Mouse (Mus musculus) forebrain, embryonic 12.5 days (tissue): Measurements from ENCODE around the gene Gm20479. TPM values are rescaled to one million over a fixed set of nuclear protein-coding genes. Genes with fewer than 3 reads are reported as not detected.

Experiments
- ATAC-seq: fragments of 200-750 bp; cut with Nextera tagmentation; 2 replicates; pipeline ENCODE4 v1.8.0; 2017; ENCODE audit warnings: moderate TSS enrichment; ENCODE audit not compliant: low FRiP score
- H3K27ac ChIP-seq: fragments of 300-500 bp; sonication (generic); 2 replicates; pipeline ENCODE4 v1.5.1; 2016; ENCODE audit warnings: mild to moderate bottlenecking
- H3K27me3 ChIP-seq: fragments of 300-500 bp; sonication (generic); 2 replicates; pipeline ENCODE4 v1.6.1; 2016; ENCODE audit warnings: mild to moderate bottlenecking
- H3K36me3 ChIP-seq: fragments of 300-500 bp; sonication (generic); replicated peaks from 2 replicates; pipeline ENCODE4 v1.6.1; 2016; ENCODE audit warnings: mild to moderate bottlenecking
- H3K4me1 ChIP-seq: fragments of 300-500 bp; sonication (generic); 2 replicates; pipeline ENCODE4 v1.6.1; 2016
- H3K4me2 ChIP-seq: fragments of 300-500 bp; sonication (generic); 2 replicates; pipeline ENCODE4 v1.6.1; 2016; ENCODE audit warnings: mild to moderate bottlenecking, moderate library complexity
- H3K4me3 ChIP-seq: fragments of 300-500 bp; sonication (generic); replicated peaks from 2 replicates; pipeline ENCODE4 v1.5.1; 2016; ENCODE audit warnings: mild to moderate bottlenecking
- H3K9ac ChIP-seq: fragments of 300-500 bp; sonication (generic); 2 replicates; pipeline ENCODE4 v1.6.1; 2016; ENCODE audit warnings: mild to moderate bottlenecking
- H3K9me3 ChIP-seq: fragments of 300-500 bp; sonication (generic); 2 replicates; pipeline ENCODE4 v1.6.1; 2016
- WGBS: fragments of 180-500 bp; shearing (Covaris S2); methylation state at CpG from one replicate; pipeline ENCODE4 v1.1.7; 2016; 5-methylcytosine and 5-hydroxymethylcytosine counted together
- polyA plus RNA-seq: library from polyadenylated mRNA; unstranded; fragments of >200 nt; fragmentation: Nextera tagmentation; extraction: Ambion mirVana; gene quantifications from 2 replicates; pipeline ENCODE4 v1.2.1, GENCODE M21; 2016

The Gm20479 gene
- polyA plus RNA-seq, 1 experiment from 2014 or later, result not detected

DNA sequence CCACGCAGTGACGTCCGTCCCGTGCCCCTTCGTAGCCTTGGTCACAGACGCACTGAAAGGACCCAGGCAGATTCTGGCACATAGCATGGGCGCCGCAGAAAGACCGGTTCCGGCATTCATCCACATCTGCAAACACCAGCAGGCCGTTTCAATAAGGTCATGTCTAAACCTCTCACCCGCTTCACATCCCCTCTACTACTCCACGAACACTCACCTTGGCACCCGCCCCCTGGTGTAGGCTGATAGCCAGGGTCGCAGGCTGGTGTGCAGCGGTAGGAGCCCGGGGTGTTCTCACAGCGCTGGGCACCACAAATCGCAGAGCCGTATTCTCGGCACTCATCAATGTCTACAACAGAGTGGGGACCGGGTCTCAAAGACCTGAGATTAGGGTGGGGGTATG lies 37.8 kb downstream of the Gm20479 start:
- Histone ChIP-seq H3K27me3 (peaks cover 24% of the 10 kb centered on the region), H3K9ac (no peak overlapping the region), H3K4me3 (no peak overlapping the region), H3K4me1 (peaks cover 9% of the 10 kb centered on the region), H3K36me3 (peaks cover under 1% of the 10 kb centered on the region; the same call in 1 of the 2 replicates), H3K27ac (no peak overlapping the region), H3K9me3 (peaks cover under 1% of the 10 kb centered on the region; the same call in 1 of the 2 replicates), H3K4me2 (no peak overlapping the region)
- 90% methylated on average over 22 of the region's 22 CpGs for WGBS
- no peak for ATAC-seq

- peaks cover 11% of the 10 kb centered on the region for H3K4me1 ChIP-seq
- ATAC-seq, result no peak
- H3K9ac ChIP-seq, result no peak overlapping the region
- H3K9me3 ChIP-seq, result peaks cover 12% of the 10 kb centered on the region; the same call in 1 of the 2 replicates
- no peak overlapping the region for H3K4me3 ChIP-seq
- H3K27me3 ChIP-seq, result peaks cover 11% of the 10 kb centered on the region; the same call in 1 of the 2 replicates
- H3K4me2 ChIP-seq, result no peak overlapping the region
- H3K27ac ChIP-seq, result 0 out of 2 replicates have a peak overlapping the region, but pooled peaks have one; percentile 25
- 40% methylated on average over 7 of the region's 7 CpGs for WGBS
- H3K36me3 ChIP-seq, result peaks cover 5% of the 10 kb centered on the region; the same call in 1 of the 2 replicates
Observed at GRCm38 (mm10) chr7:27315958-27316357, 41.3 kb downstream of the Gm20479 start.

DNA sequence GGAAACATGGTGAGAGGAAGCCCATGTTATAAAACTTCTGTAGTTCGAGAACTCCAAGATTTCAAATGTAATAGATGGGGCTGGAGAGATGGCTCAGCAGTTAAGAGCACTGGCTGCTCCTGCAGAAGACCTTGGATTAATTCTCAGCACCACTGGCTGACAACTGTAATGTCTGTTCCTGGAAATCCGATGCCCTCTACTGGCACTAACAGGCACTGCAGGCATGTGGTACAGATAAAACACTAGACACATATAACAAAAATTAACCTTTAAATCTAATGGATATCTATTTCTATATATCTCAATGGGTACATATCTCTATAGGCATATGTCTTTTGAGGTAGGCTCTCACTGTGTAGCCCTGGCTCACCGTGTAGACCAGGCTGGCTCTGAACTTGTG lies 42.8 kb downstream of the Gm20479 start:
- H3K9ac ChIP-seq, result no peak overlapping the region
- H3K36me3 ChIP-seq, result peaks cover 5% of the 10 kb centered on the region; the same call in 1 of the 2 replicates
- no peak for ATAC-seq
- WGBS, result 89% methylated on average over 3 of the region's 3 CpGs
- no peak overlapping the region for H3K4me2 ChIP-seq
- no peak overlapping the region for H3K27ac ChIP-seq
- H3K9me3 ChIP-seq, result peaks cover 12% of the 10 kb centered on the region; the same call in 1 of the 2 replicates
- H3K4me3 ChIP-seq, result no peak overlapping the region
- peaks cover 21% of the 10 kb centered on the region for H3K27me3 ChIP-seq
- H3K4me1 ChIP-seq, result peaks cover 17% of the 10 kb centered on the region

- Histone ChIP-seq H3K9me3 (peaks cover 12% of the 10 kb centered on the region; the same call in 1 of the 2 replicates), H3K4me2 (no peak overlapping the region), H3K27ac (no peak overlapping the region), H3K4me1 (peaks cover 21% of the 10 kb centered on the region), H3K4me3 (no peak overlapping the region), H3K9ac (no peak overlapping the region), H3K36me3 (peaks cover 5% of the 10 kb centered on the region; the same call in 1 of the 2 replicates), H3K27me3 (peaks cover 24% of the 10 kb centered on the region)
- no peak for ATAC-seq
- WGBS, result 93% methylated on average over 12 of the region's 12 CpGs
Observed at GRCm38 (mm10) chr7:27311651-27312284, 45.5 kb downstream of the Gm20479 start.

- Histone ChIP-seq H3K4me2 (no peak overlapping the region), H3K4me3 (no peak overlapping the region), H3K27ac (no peak overlapping the region), H3K4me1 (peaks cover 18% of the 10 kb centered on the region), H3K27me3 (peaks cover 24% of the 10 kb centered on the region), H3K36me3 (peaks cover 5% of the 10 kb centered on the region; the same call in 1 of the 2 replicates), H3K9ac (no peak overlapping the region), H3K9me3 (peaks cover 12% of the 10 kb centered on the region; the same call in 1 of the 2 replicates)
- WGBS, result 56% methylated on average over 8 of the region's 8 CpGs
- no peak for ATAC-seq
Observed at GRCm38 (mm10) chr7:27310996-27311535, 46.2 kb downstream of the Gm20479 start.

- peaks cover 24% of the 10 kb centered on the region for H3K27me3 ChIP-seq
- H3K4me1 ChIP-seq, result peaks cover 15% of the 10 kb centered on the region
- peak overlapping the region; percentile 34; the same call in 1 of the 2 replicates for H3K9ac ChIP-seq
- peak overlapping the region; percentile 65 for H3K4me2 ChIP-seq
- peaks cover 12% of the 10 kb centered on the region; the same call in 1 of the 2 replicates for H3K9me3 ChIP-seq
- WGBS, result 4% methylated on average over 17 of the region's 17 CpGs
- peaks cover 5% of the 10 kb centered on the region; the same call in 1 of the 2 replicates for H3K36me3 ChIP-seq
- H3K27ac ChIP-seq, result no peak overlapping the region
- H3K4me3 ChIP-seq, result peak overlapping the region; percentile 34
- ATAC-seq, result peak; percentile 57
Observed at GRCm38 (mm10) chr7:27310306-27310705, 46.9 kb downstream of the Gm20479 start.

DNA sequence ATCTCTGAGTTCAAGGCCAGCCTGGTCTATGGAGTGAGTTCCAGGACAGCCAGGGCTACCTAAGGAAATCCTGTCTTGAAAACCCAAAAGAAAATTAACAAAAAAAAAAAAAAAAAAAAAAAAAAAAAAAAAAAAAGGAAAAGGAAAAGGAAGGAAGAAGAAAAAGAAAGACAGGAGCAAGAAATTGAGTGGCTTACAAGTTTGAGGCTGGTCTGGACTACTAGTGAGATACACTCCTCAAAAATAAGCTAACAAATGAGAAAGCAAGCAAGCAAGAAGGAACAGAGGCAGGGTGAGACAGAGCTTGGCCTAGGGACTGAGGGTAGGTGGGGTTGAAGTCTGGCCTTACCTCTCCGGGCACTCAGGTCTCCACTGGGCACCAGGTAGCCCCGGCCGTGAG lies 47.4 kb downstream of the Gm20479 start:
- Histone ChIP-seq H3K4me2 (no peak overlapping the region), H3K9me3 (peaks cover 12% of the 10 kb centered on the region; the same call in 1 of the 2 replicates), H3K4me1 (peaks cover 15% of the 10 kb centered on the region), H3K36me3 (peaks cover 5% of the 10 kb centered on the region; the same call in 1 of the 2 replicates), H3K9ac (no peak overlapping the region), H3K4me3 (no peak overlapping the region; the same call in 1 of the 2 replicates), H3K27me3 (peaks cover 24% of the 10 kb centered on the region), H3K27ac (no peak overlapping the region)
- no peak for ATAC-seq
- WGBS, result 41% methylated on average over 3 of the region's 3 CpGs

DNA sequence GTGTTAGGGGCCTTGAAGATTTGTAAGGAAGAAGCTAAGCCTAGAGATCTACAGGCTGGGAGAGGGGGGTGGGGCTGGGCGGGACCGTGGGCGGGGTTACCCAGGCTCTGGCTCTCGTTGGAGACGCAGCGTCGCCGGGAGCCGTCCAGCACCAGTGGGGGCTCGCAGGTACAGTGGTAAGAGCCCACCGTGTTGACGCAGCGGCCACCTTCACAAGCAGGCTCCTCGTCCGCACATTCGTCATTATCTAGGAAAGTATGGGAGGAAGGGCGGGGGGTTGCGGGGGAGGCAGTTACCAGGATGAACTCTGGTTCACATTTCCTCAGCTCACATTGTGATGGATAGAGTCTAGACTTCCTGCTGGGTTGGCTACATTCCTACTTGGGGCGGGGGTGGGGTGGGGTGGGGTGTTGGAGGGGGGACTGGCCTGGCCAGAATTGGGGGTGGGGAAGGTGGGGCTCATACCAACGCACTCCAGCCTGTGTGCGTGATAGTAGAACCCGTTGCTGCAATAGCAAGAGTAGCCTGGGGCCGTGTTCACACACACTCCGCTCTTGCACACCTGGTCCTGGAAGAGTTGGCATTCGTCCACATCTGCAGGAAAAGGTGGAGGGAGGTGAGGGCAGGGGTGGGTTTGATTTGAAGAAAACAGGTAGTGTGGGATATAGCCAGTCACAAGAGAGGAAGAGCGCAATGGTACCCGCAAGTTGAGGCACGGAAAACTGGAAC lies 48.2 kb downstream of the Gm20479 start:
- ATAC-seq, result no peak; the same call in 1 of the 2 replicates
- Histone ChIP-seq H3K4me2 (peak overlapping the region; percentile 51), H3K27me3 (peaks cover 27% of the 10 kb centered on the region), H3K9ac (no peak overlapping the region), H3K27ac (no peak overlapping the region), H3K9me3 (peaks cover 7% of the 10 kb centered on the region; the same call in 1 of the 2 replicates), H3K36me3 (0 out of 2 replicates have a peak, but pooled peaks cover under 1% of the 10 kb centered on the region), H3K4me1 (peaks cover 15% of the 10 kb centered on the region), H3K4me3 (peak overlapping the region; percentile 28)
- 12% methylated on average over 27 of the region's 28 CpGs for WGBS

DNA sequence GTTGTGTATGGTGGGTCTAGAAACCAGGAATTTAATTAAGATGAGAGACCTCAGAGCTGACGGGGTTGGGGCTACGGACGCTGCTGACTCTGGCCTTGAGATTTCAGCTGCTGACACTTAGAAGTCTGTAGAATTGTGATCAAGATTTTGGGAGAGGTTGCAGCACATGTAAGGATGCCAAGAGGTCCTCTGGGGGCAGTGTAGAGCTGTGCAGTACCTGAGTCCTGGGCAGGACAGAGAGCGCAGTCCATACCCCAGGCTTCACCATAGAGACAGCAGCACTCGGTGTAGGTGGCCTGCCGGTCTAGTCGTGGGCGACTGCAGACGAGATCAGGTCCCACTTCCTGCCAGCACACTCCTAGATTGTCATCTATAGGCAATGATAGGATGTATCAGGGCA lies 49.7 kb downstream of the Gm20479 start:
- Histone ChIP-seq H3K9ac (no peak overlapping the region), H3K4me2 (no peak overlapping the region), H3K4me3 (no peak overlapping the region), H3K9me3 (no peaks in the 10 kb centered on the region), H3K27me3 (peaks cover 27% of the 10 kb centered on the region), H3K4me1 (peaks cover 15% of the 10 kb centered on the region), H3K27ac (no peak overlapping the region), H3K36me3 (no peaks in the 10 kb centered on the region)
- 68% methylated on average over 9 of the region's 9 CpGs for WGBS
- no peak for ATAC-seq

DNA sequence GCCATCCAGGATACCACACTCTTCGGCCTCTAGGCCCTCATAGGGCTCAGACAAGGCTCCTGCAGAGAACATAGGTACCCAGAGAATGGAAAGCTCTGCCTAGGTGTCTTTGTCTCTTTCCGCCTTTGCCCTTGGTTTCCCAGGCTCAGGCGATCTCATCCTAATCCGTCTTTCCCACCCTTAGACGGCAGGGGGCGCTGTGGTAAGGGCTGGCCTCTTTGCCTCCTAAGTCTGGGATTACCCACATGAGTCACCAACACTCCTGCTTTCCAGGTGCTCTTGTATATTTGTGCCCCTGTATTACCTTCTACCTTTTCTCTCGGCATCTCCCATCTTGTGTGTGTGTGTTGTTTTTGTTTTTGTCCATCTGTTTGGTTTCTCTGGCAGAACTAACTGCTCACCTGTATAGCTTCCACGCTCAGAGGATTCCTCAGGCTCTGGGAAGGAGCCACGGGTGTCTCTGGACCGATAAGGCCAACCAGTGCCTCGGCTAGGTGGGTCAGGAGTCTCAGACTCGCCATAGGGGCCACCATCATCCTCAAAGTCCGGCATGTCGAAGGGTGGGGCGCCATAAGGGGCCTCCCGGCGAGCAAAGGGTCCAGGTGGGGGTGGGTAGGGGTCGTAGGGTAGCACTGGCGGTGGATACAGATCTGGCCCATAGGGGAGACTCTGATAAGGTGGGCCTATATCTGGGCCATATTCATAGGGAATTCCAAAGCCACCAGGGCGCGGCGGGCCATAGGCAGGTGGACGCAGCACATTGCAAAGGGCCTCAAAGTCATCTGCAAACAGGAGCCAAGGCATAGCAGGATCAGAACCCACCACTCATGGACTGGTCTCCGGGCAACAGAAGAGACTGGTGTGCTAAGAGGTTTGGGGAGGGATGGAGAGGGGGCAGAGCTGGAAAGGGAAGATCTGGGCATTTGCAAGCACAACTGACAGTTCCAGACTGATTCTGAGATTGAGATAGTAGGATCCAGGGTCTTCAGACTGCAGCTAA lies 50.8 kb downstream of the Gm20479 start:
- no peak overlapping the region for H3K9ac ChIP-seq
- H3K9me3 ChIP-seq, result no peaks in the 10 kb centered on the region
- H3K4me2 ChIP-seq, result no peak overlapping the region
- no peak overlapping the region for H3K4me3 ChIP-seq
- ATAC-seq, result no peak
- peaks cover 23% of the 10 kb centered on the region for H3K27me3 ChIP-seq
- H3K4me1 ChIP-seq, result peaks cover 15% of the 10 kb centered on the region
- no peaks in the 10 kb centered on the region for H3K36me3 ChIP-seq
- H3K27ac ChIP-seq, result no peak overlapping the region
- WGBS, result 79% methylated on average over 24 of the region's 24 CpGs

DNA sequence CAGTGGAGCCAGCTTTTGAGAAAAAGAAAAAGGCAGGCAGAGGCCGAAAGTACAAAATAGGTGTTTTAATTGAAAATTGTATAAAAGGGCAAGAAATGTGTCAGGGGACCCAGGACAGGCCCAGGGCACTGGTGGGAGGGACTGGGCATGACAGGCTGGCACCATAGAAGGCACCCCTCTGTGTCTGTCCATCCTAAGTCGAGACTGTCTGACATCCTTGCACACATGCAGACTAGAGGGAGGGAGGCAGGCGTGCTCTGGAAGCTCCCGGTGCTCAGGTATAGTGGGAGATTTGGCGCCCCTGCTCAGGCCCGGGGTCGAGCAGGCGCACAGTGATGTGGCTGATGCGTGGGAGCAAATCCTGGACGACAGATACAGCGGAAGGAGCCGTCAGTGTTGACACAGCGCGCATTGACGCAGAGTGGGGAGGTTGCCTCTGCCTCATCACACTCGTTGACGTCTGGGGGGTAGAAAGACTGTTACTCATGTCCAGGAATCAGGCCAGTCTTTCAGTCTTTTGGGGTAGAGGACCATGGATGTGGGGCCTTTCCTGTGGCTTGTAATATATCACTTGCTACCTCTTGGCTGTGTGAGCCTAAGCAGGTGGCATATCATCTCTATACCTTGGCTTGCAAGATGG lies 52.0 kb downstream of the Gm20479 start:
- Histone ChIP-seq H3K9me3 (no peaks in the 10 kb centered on the region), H3K27ac (no peak overlapping the region), H3K27me3 (peaks cover 16% of the 10 kb centered on the region), H3K4me1 (peaks cover 8% of the 10 kb centered on the region), H3K4me2 (no peak overlapping the region), H3K9ac (no peak overlapping the region), H3K4me3 (no peak overlapping the region), H3K36me3 (no peaks in the 10 kb centered on the region)
- 86% methylated on average over 17 of the region's 17 CpGs for WGBS
- ATAC-seq, result no peak
